Mouse (Mus musculus): ENCODE measurements around the gene Rimbp2.

DNA sequence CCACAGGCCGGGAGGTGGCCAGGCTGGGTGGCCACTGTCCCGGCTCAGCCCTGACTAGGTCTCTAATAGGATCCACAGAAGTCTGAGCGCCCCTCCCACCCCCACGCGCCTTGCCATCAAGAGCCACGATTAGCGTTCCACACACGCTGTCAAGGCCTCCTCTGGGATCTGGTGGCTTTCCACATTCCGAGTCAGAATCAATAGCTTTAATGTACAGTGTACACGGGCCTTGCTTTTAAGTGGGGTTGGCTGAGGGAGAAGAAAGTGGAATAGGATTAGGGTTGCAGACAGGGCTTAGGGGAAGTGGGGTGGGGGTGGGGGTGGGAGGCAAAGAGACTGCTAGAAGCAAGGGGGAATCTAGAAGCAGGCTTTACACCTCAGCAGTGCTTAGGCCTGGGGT lies 12.8 kb downstream of the Rimbp2 start:
- TF ChIP-seq GATA1 (IDR thresholded peaks at IDR 0.05; ENCODE audit: borderline replicate concordance, low read length) (no peak), FLI1 (IDR thresholded peaks at IDR 0.05; ENCODE audit: low read length) (no peak)
